Mouse (Mus musculus) testis, adult 2 months (tissue): Measurements from ENCODE around the gene Cldn2. TPM values are rescaled to one million over a fixed set of nuclear protein-coding genes. Genes with fewer than 3 reads are reported as not detected.

ENCODE experiments used
- H3K27ac ChIP-seq: fragments of 200-500 bp; 2 replicates; pipeline ENCODE4 v1.5.1; 2012; ENCODE audit warnings: low read depth, low read length; ENCODE audit not compliant: control insufficient read depth, insufficient read depth
- H3K27me3 ChIP-seq: fragments of 200-500 bp; 2 replicates; pipeline ENCODE4 v1.6.1; 2012; ENCODE audit warnings: mild to moderate bottlenecking, low read length, moderate library complexity; ENCODE audit not compliant: control insufficient read depth, insufficient read depth
- H3K36me3 ChIP-seq: fragments of 200-500 bp; 2 replicates; pipeline ENCODE4 v1.6.1; 2012; ENCODE audit warnings: mild to moderate bottlenecking, low read length; ENCODE audit not compliant: control insufficient read depth, insufficient read depth
- H3K4me1 ChIP-seq: fragments of 200-500 bp; 2 replicates; pipeline ENCODE4 v1.6.1; 2012; ENCODE audit warnings: low read length; ENCODE audit not compliant: control insufficient read depth, insufficient read depth
- H3K4me3 ChIP-seq: fragments of 200-500 bp; 2 replicates; pipeline ENCODE4 v1.5.1; 2012; ENCODE audit warnings: low read depth, mild to moderate bottlenecking, low read length, moderate library complexity, mixed read lengths; ENCODE audit not compliant: control insufficient read depth
- CTCF ChIP-seq: fragments of 200-500 bp; IDR thresholded peaks from 2 replicates; pipeline ENCODE4 v1.5.1; 2012; ENCODE audit warnings: low read depth, mild to moderate bottlenecking, inconsistent platforms, low read length, moderate library complexity; ENCODE audit not compliant: control insufficient read depth, insufficient read depth, insufficient replicate concordance
- POLR2A ChIP-seq: fragments of 200-500 bp; IDR thresholded peaks from 2 replicates; pipeline ENCODE4 v1.6.1; 2012; ENCODE audit warnings: low read depth, mild to moderate bottlenecking, inconsistent platforms, low read length, moderate library complexity; ENCODE audit not compliant: control insufficient read depth
- polyA plus RNA-seq: library from polyadenylated mRNA; depleted of rRNA; stranded (reverse); fragments of >200 nt; gene quantifications from 2 replicates; pipeline ENCODE4 v1.2.3, GENCODE M21; 2012

The Cldn2 gene
- polyA plus RNA-seq, 1 experiment: 0.11 TPM

DNA sequence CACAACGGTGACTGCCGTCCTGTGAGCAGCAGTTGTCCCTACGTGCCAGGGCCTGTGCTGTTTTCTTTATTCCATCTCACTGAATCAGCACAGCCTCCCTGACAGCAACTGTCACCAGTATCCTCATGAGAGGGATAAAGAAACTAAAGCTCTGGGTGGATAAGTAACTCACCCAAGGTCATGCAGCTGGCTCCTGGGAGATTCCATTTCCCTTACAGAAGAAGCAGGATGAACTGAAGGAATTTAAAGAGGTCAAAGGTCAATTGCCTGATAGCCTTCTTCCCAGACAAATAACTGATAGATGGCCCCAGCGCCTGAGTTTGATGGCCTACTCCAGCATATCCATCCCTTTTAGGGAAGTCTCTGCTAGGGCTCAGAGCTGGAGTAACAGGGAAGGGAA lies 23.3 kb upstream of the Cldn2 start:
- H3K4me1 ChIP-seq: peaks cover 4% of the 10 kb centered on the region; the same call in 1 of the 2 replicates
- no peaks in the 10 kb centered on the region for H3K27me3 ChIP-seq
- TF ChIP-seq CTCF: no peak
- no peak for TF ChIP-seq POLR2A
- H3K36me3 ChIP-seq: no peaks in the 10 kb centered on the region
- H3K27ac ChIP-seq: no peak overlapping the region
- H3K4me3 ChIP-seq: no peak overlapping the region

DNA sequence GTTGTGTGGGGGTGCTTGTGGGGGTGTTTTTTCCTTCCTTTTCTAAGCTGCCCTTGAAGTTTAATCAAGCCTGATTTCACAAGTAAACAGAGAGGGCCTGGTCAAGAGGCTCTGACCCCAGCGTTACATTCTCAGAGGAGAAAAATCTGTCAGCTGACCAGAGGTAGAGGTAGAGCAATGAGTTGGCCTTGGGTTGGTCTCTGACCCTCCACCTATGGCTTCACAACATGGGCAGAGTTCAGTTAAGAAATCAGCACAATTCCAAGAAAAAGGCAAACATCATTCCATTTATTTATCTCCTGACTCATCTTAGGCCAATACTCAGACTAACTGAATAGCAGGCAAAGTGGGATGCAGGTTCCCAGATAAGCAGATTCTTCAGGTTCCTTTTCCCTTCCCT lies 21.7 kb upstream of the Cldn2 start:
- Histone ChIP-seq H3K36me3 (no peaks in the 10 kb centered on the region), H3K27me3 (no peaks in the 10 kb centered on the region), H3K4me3 (no peak overlapping the region), H3K4me1 (peaks cover 4% of the 10 kb centered on the region; the same call in 1 of the 2 replicates), H3K27ac (no peak overlapping the region)
- TF ChIP-seq POLR2A: no peak
- no peak for TF ChIP-seq CTCF

DNA sequence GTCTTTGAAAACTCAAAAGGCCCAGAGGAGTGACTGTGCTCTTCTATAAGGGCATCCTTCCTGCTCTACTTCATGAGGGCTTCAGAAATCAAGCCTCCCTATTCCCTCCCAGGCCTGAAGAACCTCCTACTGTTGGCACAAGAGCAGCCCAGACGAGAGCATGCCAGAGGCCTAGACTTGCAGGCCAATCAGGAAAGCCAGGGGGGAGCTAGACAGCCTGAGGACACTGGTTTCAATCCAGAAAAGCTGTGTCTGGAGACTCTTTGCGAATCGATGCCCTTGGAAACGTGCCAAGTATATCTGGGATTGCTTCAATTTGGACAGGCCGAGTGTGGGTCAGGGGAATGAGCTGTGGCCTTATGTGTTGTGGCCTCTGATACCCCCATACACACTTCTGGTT lies 21.2 kb upstream of the Cldn2 start:
- H3K27me3 ChIP-seq: no peaks in the 10 kb centered on the region
- TF ChIP-seq CTCF: no peak
- TF ChIP-seq POLR2A: no peak
- no peaks in the 10 kb centered on the region for H3K36me3 ChIP-seq

DNA sequence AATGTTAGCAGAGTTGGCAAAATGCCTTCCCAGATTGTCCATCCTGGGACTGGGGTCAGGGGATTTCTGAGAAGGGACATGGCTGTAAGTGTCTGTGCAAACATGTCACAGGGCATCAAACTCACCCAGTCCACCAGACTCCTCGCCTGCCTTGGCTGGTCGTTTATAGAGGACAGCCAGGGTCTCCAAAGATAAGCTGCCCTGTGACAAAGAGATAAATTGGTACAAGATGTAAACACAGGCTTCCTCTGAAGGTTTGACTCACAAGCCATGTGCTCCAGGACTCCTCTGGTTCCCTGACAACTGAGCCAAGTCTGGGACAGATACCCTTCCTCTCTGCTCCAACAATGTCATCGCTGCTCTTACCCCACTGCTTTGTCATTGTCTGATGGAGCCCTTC lies 19.6 kb upstream of the Cldn2 start:
- Histone ChIP-seq H3K27ac (no peak overlapping the region), H3K27me3 (no peaks in the 10 kb centered on the region), H3K4me1 (no peaks in the 10 kb centered on the region), H3K4me3 (no peak overlapping the region), H3K36me3 (no peaks in the 10 kb centered on the region)
- TF ChIP-seq POLR2A (no peak), CTCF (no peak)

More for the DNA sequence above, 21.2 kb upstream of the Cldn2 start:
- Histone ChIP-seq H3K4me1 (peaks cover 4% of the 10 kb centered on the region; the same call in 1 of the 2 replicates), H3K27ac (no peak overlapping the region), H3K4me3 (no peak overlapping the region)

DNA sequence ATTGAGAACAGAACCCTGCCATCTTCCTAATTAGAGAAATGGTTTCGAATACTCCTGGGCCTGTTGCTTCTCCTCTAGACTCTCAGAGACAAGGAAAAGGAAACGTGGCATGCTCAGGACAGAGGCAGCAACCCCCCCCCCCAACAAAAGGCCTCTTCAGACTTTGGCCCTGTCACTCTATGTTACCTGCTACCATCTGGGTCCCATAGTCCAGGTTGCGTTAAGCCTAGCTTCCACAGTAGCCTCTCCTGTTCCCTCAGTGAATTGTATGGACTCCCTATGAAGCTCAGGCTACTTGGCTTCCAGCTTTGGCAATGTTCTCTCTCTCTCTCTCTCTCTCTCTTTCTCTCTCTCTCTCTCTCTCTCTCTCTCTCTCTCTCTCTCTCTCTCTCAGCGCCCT lies 19.1 kb upstream of the Cldn2 start:
- TF ChIP-seq POLR2A (no peak), CTCF (no peak)
- no peaks in the 10 kb centered on the region for H3K27me3 ChIP-seq

DNA sequence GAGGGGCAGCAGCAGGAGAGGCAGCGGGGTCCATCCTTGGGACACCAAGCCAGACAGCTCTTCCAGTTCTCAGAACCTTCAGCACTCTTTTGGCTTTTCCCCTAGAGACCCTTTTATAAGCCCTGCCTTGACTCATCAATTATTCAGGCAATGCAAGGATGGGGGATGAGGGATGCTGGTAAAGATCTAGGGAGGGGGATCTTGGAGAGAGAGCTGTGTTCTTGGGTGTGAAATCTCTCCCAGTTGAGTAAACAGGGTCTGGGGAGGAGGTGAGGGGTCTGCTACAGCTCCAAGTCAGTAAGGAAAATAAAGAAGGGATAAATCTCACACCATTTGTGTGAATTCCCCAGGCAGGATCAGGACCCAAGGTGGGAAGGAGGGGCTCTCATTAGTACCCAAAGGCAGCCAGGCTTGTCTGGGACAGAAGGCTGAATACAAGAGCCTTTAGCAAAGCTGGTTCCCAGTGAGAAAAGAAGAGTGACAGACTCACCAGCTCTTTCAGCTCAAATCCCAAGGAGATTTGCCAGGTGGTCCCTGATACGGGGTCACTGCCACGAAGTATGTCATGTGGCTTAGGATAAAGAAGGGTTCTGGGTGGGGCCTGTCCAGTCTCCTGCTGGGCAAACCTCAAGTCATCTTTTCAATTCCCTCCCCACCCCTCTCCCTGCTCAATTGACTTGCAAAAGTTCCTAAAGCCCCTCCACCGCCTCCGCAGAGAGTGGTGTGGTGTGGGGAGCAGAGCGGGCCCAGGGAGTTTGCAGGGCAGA lies 18.2 kb upstream of the Cldn2 start, which contains the start of gene Ripply1:
Gene Ripply1, minus strand, starts transcription at position 76 of the 767 bp plus-strand sequence.
- TF ChIP-seq CTCF: no peak
- TF ChIP-seq POLR2A: no peak
- no peaks in the 10 kb centered on the region for H3K27me3 ChIP-seq
- H3K4me1 ChIP-seq: no peaks in the 10 kb centered on the region
- H3K27ac ChIP-seq: no peak within 1 kb of the TSS
- no peaks in the 10 kb centered on the region for H3K36me3 ChIP-seq
- no peak within 1 kb of the TSS for H3K4me3 ChIP-seq

More for the DNA sequence above, 19.1 kb upstream of the Cldn2 start:
- no peaks in the 10 kb centered on the region for H3K36me3 ChIP-seq
- H3K4me1 ChIP-seq: no peaks in the 10 kb centered on the region
- H3K4me3 ChIP-seq: no peak overlapping the region
- no peak overlapping the region for H3K27ac ChIP-seq

DNA sequence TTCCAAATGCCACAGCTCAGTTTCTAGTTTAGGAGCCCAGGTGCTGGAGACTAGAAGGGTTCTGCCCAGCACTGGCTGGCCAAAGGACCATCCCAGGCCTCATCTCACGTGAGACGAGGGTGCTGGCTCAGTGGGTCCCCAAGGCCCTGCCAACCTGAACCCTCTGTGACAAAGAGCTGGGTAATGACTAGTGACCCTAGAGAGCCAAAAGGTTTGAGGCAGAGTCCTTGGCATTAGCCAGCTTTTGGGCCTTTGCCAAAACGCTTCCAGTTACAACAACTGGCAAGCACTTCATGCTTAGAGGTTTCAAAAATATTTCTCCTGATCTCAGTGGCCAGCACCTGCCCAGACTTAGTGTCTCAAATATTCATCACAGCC lies 17.6 kb upstream of the Cldn2 start:
- H3K4me3 ChIP-seq: no peak overlapping the region
- H3K36me3 ChIP-seq: no peaks in the 10 kb centered on the region
- no peak overlapping the region for H3K27ac ChIP-seq
- H3K27me3 ChIP-seq: no peaks in the 10 kb centered on the region
- TF ChIP-seq POLR2A (no peak), CTCF (no peak)
- no peaks in the 10 kb centered on the region for H3K4me1 ChIP-seq

DNA sequence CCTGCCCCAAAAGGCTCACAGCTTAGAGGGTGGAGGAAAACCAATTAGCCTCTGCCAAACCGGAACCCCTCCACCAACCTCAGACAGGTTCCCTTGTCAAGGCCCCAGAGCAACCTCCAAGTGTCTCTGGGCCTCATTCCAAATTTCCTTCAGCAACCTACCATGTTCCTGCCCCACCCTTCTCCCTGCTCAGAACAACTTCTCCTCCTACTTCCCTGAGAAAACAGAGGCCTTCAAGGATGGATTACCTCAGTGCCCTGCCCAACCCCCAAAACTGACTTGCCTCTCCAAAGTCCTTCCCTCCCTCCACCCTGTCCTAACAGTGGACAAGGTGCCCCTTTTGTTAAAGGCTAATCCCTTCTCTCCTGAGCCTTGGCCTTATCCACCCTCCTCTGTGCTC lies 14.9 kb upstream of the Cldn2 start:
- H3K27me3 ChIP-seq: no peaks in the 10 kb centered on the region
- no peak overlapping the region for H3K4me3 ChIP-seq
- H3K27ac ChIP-seq: no peak overlapping the region
- H3K4me1 ChIP-seq: no peaks in the 10 kb centered on the region
- no peaks in the 10 kb centered on the region for H3K36me3 ChIP-seq
- TF ChIP-seq POLR2A (no peak), CTCF (no peak)
